Mouse (Mus musculus): Measurements from ENCODE around the gene Ociad2.
"Not testable (repeated sequence)": the region's sequence is repeated elsewhere in the genome, so short reads cannot be mapped to it uniquely, and the experiment has no call there.

The Ociad2 gene

DNA sequence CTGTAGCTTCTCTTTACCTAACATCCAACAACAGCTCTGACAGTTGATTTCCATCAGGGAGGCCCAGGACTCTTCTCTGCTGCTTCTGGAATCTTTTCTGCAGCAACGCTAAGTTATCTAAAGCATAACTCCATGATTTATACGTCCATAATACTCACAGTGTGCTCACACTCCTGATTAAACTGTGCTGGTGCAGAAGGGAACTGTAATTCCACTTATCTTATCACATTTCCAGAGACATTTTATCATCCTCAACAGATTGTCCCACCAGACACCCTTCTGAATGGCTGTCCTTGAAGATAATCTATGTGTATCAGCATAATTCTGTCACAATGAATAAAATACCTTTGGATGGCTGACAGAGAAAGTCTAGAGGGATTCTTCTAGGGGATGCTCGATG, 13.2 kb upstream of the Ociad2 start:
- DNase-seq (ENCODE audit: low spot score in 2 of 2), result no peak

GRCm38 (mm10) chr5:73353519-73353918, 12.7 kb upstream of the Ociad2 start:
- DNase-seq (ENCODE audit: low spot score in 2 of 2), result no peak

DNA sequence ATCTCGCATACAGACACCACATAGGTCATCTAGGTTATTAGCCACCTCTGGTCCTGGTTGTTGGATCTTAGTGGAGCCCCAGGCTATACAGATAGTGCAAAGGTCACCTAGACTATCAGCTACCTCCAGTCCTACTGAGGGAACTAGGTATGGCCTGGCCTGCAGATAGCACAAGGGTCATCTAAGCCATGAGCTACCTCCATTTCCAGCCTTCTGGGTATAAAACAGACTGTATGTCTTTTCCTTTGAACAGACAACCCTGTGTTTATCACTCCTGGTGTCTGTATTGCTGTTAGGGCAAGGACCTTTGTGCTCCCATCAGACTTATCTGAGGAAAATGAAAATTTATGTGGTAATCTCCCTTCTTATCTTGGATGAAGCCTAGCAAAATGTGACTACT, 11.0 kb upstream of the Ociad2 start:
- no peak for DNase-seq (ENCODE audit: low spot score in 2 of 2)

DNA sequence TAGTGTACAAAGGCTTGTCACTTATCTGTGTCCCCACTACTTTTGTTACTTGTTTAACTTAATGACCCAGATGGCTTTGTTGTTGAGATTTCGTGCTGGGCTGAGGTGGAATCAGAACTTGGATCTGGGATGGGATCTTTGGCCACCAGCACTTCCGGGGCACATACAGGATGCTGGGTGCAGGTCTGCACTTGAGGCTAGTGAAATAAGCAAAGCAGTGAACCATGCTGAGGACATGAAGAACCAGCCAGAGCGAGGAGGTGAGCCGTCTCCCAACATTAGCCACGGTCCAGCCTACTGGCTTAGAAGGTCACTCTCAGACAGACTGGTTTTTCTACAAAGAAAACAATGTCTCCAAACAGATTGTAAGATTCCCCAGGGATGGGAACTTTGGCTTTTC, 8.7 kb upstream of the Ociad2 start:
- no peak for DNase-seq (ENCODE audit: low spot score in 2 of 2)

DNA sequence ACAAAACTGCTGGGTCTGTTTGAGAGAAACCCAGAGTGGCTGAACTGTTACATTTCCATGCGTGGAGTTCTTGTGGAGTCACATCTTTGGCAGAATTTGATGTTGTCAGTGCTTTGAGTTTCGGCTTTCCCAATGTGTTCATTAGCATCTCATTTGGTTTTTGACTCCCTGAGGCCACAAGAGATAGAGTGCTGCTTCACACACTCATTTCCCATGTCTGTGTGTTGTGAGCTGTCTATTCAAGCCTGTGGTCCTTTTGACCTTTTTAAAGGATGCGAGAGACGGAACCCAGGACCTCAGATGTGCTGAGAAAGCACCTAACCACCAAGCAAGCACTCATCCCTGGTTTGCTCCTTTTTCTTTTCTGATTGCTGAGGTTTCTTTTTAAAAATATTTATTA, 4.4 kb upstream of the Ociad2 start:
- no peak for DNase-seq (ENCODE audit: low spot score in 2 of 2)

- DNase-seq (ENCODE audit: low spot score in 2 of 2), result peak; percentile 83 to 88
These were observed 3.5 kb upstream of the Ociad2 start for GRCm38 (mm10) chr5:73344310-73344709.

GRCm38 (mm10) chr5:73342701-73343355, 2.0 kb upstream of the Ociad2 start:
- DNase-seq (ENCODE audit: low spot score in 2 of 2), result no peak

DNA sequence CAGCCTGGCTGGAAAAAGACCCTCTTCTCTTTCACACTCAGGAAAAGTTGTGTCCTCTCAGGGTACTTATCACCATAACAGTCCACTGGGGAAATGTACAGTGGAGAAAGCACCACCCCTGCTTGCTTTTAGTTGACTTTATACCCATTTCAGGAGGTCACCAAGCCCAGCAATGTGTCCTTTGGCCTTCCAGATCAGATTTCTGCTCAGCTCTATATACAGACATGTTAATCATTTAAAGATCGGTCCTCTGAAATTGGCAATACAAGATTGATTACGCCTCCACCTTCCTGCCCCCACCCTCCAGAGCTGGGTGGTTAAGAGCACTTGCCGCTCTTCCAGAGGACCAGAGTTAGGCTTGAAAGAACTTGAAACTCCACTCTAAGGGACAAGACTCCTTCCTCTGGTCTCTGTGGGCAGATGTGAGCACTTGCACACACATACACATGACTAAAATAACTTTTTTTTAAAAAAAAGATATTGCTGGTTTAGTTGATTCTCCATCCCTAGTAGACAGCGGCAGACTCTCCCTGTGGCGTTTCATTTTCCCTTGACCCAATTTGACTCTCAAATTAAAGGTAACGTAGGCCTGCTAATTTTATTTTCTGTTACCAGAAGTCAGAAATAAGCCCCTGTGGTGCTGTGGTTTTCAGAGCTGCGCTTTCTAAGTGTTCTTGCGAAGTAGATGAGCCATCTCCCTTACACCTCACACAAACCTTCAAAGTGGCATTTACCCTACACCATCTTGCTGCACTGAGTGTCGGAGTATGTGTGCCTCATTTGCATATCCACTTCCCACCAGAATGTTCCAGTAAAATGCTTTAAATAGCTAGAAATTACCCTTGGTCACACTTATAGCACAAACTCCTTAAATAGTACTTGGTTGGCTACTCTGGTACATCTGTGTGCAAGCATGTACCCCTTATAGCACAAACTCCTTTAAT, 777 bp downstream of the Ociad2 start:
- DNase-seq (ENCODE audit: low spot score in 2 of 2), result peak in 1 of 2 experiments; percentile 52

DNA sequence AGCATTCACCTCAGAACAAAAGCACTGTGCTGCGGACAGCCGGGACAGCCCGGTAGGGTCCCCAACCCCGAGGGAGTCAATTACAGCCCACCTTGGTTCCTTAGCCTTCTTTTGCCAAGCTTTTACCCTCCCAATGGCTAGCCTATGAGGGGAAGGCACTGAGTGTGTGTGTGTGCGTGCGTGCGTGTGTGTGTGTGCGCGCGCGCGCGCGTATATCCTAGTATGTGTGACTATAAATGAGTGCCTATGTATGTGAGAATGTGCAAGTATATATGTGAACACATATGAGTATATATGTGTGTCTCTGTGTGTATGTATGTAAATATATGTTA, 2.0 kb downstream of the Ociad2 start:
- DNase-seq (ENCODE audit: low spot score in 2 of 2), result no peak

- peak; percentile 72 to 75 for DNase-seq (ENCODE audit: low spot score in 2 of 2)
These were observed 2.6 kb downstream of the Ociad2 start for GRCm38 (mm10) chr5:73337961-73338831.

GRCm38 (mm10) chr5:73336448-73336847, 4.4 kb downstream of the Ociad2 start:
- DNase-seq (ENCODE audit: low spot score in 2 of 2), result no peak

GRCm38 (mm10) chr5:73331002-73331401, 9.8 kb downstream of the Ociad2 start:
- no peak for DNase-seq (ENCODE audit: low spot score in 2 of 2)

GRCm38 (mm10) chr5:73324526-73325170, 16.2 kb downstream of the Ociad2 start:
- DNase-seq (ENCODE audit: low spot score in 2 of 2), result no peak

DNA sequence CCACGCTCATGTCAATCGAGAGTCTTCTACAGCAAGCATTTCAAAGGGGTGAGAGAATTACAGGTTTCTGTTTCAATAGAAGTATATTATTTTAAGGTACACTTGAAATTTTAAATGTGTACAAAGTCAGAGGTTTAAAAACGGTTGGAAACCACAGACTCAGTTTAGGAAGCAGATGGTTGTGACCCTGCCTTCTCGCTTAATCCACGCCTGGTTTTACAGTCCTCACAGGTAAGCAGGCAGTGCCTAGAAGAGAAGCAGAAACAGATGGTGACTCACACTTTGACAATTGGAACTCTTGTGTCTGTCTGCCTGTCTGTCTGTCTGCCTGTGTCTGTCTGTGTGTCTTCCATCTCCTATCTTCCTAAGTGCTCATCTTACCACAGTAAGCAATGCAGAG, 17.2 kb downstream of the Ociad2 start:
- no peak for DNase-seq (ENCODE audit: low spot score in 2 of 2)

- not testable (repeated sequence) for DNase-seq (ENCODE audit: low spot score in 2 of 2)
These were observed 18.1 kb downstream of the Ociad2 start for GRCm38 (mm10) chr5:73322684-73323083.

DNA sequence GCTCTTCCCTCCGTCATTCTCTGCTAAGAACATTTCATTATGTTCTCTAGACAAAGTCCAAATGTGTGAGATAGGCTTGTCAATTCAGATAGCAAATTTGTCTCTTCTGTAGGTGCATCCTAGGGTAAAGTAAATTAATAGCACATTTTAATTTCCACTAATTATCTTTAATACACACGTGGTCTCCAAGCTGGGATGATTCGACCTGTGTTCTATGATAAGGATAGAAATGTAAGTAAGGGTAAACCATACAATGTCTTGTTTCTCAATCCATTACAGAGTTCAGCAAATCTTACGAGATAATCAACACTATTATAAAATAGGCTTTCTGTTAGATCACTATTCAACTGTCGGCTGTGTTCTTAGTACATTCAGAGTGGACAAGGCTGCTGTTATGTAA, 21.5 kb downstream of the Ociad2 start:
- no peak for DNase-seq (ENCODE audit: low spot score in 2 of 2)

DNA sequence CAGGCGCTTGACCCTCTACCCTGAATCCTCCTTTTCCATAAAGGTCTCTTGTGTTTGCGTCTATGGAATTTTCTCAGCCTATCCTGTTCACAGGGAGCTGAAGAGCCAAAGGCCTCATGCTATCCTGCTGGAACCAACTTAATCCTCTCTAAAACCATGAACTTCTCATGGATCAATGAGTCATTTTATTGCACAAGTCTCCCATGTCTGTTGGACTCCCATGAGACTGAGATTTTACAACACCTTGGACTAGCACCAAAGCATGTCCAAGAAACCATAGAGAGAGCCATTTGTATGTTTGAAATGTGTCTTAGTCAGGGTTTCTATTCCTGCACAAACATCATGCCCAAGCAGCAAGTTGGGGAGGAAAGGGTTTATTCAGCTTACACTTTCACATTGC, 26.2 kb downstream of the Ociad2 start:
- no peak for DNase-seq (ENCODE audit: low spot score in 2 of 2)

- DNase-seq (ENCODE audit: low spot score in 2 of 2), result no peak
These were observed 27.2 kb downstream of the Ociad2 start for GRCm38 (mm10) chr5:73313591-73313990.

GRCm38 (mm10) chr5:73311458-73311857, 29.4 kb downstream of the Ociad2 start:
- DNase-seq (ENCODE audit: low spot score in 2 of 2), result no peak

DNA sequence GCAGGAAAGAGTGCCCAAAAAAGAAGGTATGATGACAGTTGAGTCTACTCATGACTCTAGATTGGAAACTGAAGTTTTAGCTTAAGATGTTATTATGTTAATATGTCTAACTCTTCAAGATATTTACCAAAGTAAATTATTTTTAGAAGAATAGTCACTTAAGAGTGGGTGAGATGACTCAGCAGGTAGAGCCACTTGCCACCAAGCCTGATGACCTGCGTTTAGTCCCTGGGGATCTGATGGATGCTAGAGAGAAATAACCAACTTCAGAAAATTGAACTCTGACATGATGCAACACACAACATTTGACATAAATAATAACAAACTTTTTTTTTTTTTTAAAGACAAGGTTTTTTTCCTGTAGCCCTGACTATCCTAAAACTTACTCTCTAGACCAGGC, 30.4 kb downstream of the Ociad2 start:
- DNase-seq (ENCODE audit: low spot score in 2 of 2), result no peak

GRCm38 (mm10) chr5:73309496-73309895, 31.3 kb downstream of the Ociad2 start:
- no peak for DNase-seq (ENCODE audit: low spot score in 2 of 2)

GRCm38 (mm10) chr5:73307297-73307696, 33.5 kb downstream of the Ociad2 start:
- DNase-seq (ENCODE audit: low spot score in 2 of 2), result no peak
